Mouse (Mus musculus) heart, embryonic 11.5 days (tissue): ENCODE data around the gene Igtp. TPM values are rescaled to one million over a fixed set of nuclear protein-coding genes. Genes with fewer than 3 reads are reported as not detected.

Experiments used
- polyA plus RNA-seq: library from polyadenylated mRNA; unstranded; fragments of >200 nt; fragmentation: Nextera tagmentation; extraction: Ambion mirVana; gene quantifications from 2 replicates; pipeline ENCODE4 v1.2.1, GENCODE M21; 2014

Igtp gene
- polyA plus RNA-seq, 1 experiment from 2014 or later: 5.3 TPM

Other genes with a start within 250 kb of the Igtp start
- 16.9 and 19.5 TPM in 2 replicates for gene Larp1, start 190.5 kb upstream of the Igtp start, polyA plus RNA-seq
- gene Gm12248, start 106.4 kb upstream of the Igtp start, polyA plus RNA-seq: not detected in 2 replicates
- 67.0 and 83.1 TPM in 2 replicates for gene Cnot8, start 95.4 kb upstream of the Igtp start, polyA plus RNA-seq
- 15.3 TPM in 2 replicates for gene Gemin5, start 31.0 kb upstream of the Igtp start, polyA plus RNA-seq
- gene Mrpl22, start 27.9 kb upstream of the Igtp start, polyA plus RNA-seq: 106 and 109 TPM in 2 replicates
- gene Irgm2, start 62 bp downstream of the Igtp start, polyA plus RNA-seq: 1.4 and 1.6 TPM in 2 replicates
- not detected in 2 replicates for gene 4930438A08Rik, start 75.2 kb downstream of the Igtp start, polyA plus RNA-seq
- gene Zfp692, start 107.5 kb downstream of the Igtp start, polyA plus RNA-seq: 8.2 and 9.3 TPM in 2 replicates
- 31.2 and 33.8 TPM in 2 replicates for gene Zfp672, start 130.8 kb downstream of the Igtp start, polyA plus RNA-seq
- gene Sh3bp5l, start 131.2 kb downstream of the Igtp start, polyA plus RNA-seq: 17.5 and 17.7 TPM in 2 replicates
- not detected in 2 replicates for gene Lypd8, start 179.5 kb downstream of the Igtp start, polyA plus RNA-seq
- not detected in 2 replicates for gene 1810065E05Rik, start 221.6 kb downstream of the Igtp start, polyA plus RNA-seq
- not detected in 2 replicates for gene Gm12253, start 233.0 kb downstream of the Igtp start, polyA plus RNA-seq